13 mouse cellular contexts compared by ENCODE assay signal in genomic region chr12:44177038-44177355, GRCm38 (mm10). TPM values are rescaled to one million over a fixed set of nuclear protein-coding genes. Genes with fewer than 3 reads are reported as not detected.
DNase-seq lines count a peak whose midpoint lies in the region; ATAC-seq and TF ChIP-seq lines count a peak whose summit lies in the region.
"Had no signal": no experiment of that assay in that cellular context is flagged by ENCODE, and none has a peak within 500 bp of the region (broad histone marks: within the 10 kb centered on the region; RNA-seq: fewer than 3 reads in every experiment).

No protein-coding gene starts in this region.

- H3K36me3 ChIP-seq in forebrain, embryonic 16.5 days (ENCODE audit: control insufficient read depth, insufficient read depth), result no peaks in the 10 kb centered on the region
- H3K36me3 ChIP-seq in midbrain, postnatal 0 days (ENCODE audit: insufficient read depth, low read length), result no peaks in the 10 kb centered on the region
- H3K36me3 ChIP-seq in thymus, adult 2 months (ENCODE audit: control insufficient read depth, insufficient read depth, low read length), result no peaks in the 10 kb centered on the region
- H3K36me3 ChIP-seq: heart, embryonic 10.5 days; limb, embryonic 12.5 days; stomach, embryonic 15.5 days had no signal

- DNase-seq in left cerebral cortex, postnatal 14 days (ENCODE audit: low spot score in 2 of 2), result peak; percentile 22 to 27
- DNase-seq in left cerebral cortex, postnatal 10 days (ENCODE audit: extremely low spot score in 1 of 2, low spot score in 2 of 2), result no peak
- DNase-seq in layer of hippocampus, adult 8-10 months (ENCODE audit: low spot score in 2 of 2), result peak; percentile 10 to 23
- peak; percentile 35 for DNase-seq in midbrain, postnatal 0 days (ENCODE audit: low spot score)
- DNase-seq in lung, postnatal 25 days (ENCODE audit: low spot score), result no peak
- no peak for DNase-seq in thymus, adult 2 months
- no peak for DNase-seq in gastrocnemius, adult 18-20 months (ENCODE audit: low spot score)
- DNase-seq: cerebellum, adult 8-10 months; heart, postnatal 4 days had no signal

- TF ChIP-seq CTCF in midbrain, postnatal 0 days (IDR thresholded peaks at IDR 0.05), result no peak
- no peak for TF ChIP-seq CTCF in thymus, adult 2 months (IDR thresholded peaks at IDR 0.05; ENCODE audit: borderline replicate concordance, control insufficient read depth, extremely low read depth, insufficient read depth, low read length, poor library complexity)

- H3K4me2 ChIP-seq in forebrain, embryonic 16.5 days (ENCODE audit: low read length), result peak overlapping the region; percentile 17; the same call in 1 of the 2 replicates
- H3K4me2 ChIP-seq in midbrain, postnatal 0 days (ENCODE audit: low read depth, low read length, poor library complexity, severe bottlenecking), result no peak overlapping the region
- H3K4me2 ChIP-seq: limb, embryonic 12.5 days; stomach, embryonic 15.5 days had no signal

- H3K4me3 ChIP-seq in forebrain, embryonic 16.5 days (replicated peaks; ENCODE audit: low read length), result no peak overlapping the region
- H3K4me3 ChIP-seq in midbrain, postnatal 0 days (ENCODE audit: low read depth, low read length), result no peak overlapping the region
- H3K4me3 ChIP-seq in thymus, adult 2 months (ENCODE audit: control insufficient read depth, insufficient read depth, low read length), result no peak overlapping the region
- H3K4me3 ChIP-seq: heart, embryonic 10.5 days; limb, embryonic 12.5 days; stomach, embryonic 15.5 days had no signal

- no peaks in the 10 kb centered on the region for H3K27me3 ChIP-seq in forebrain, embryonic 16.5 days (replicated peaks; ENCODE audit: control insufficient read depth, insufficient read depth, low read length)
- no peaks in the 10 kb centered on the region for H3K27me3 ChIP-seq in midbrain, postnatal 0 days (ENCODE audit: insufficient read depth, low read length)
- H3K27me3 ChIP-seq in thymus, adult 2 months (ENCODE audit: control insufficient read depth, insufficient read depth, low read length), result no peaks in the 10 kb centered on the region
- H3K27me3 ChIP-seq: limb, embryonic 12.5 days; stomach, embryonic 15.5 days had no signal

- no peaks in the 10 kb centered on the region for H3K9me3 ChIP-seq in forebrain, embryonic 16.5 days (ENCODE audit: control insufficient read depth, low read length)
- no peaks in the 10 kb centered on the region for H3K9me3 ChIP-seq in midbrain, postnatal 0 days (ENCODE audit: low read length)
- H3K9me3 ChIP-seq: heart, embryonic 10.5 days; limb, embryonic 12.5 days; stomach, embryonic 15.5 days had no signal

- no peak for TF ChIP-seq POLR2A in thymus, adult 2 months (IDR thresholded peaks at IDR 0.05; ENCODE audit: control insufficient read depth, extremely low read depth, insufficient read depth, low read length, poor library complexity)

- 19% methylated on average over 2 of the region's 2 CpGs for WGBS in forebrain, embryonic 16.5 days
- 16% methylated on average over 2 of the region's 2 CpGs for WGBS in midbrain, postnatal 0 days
- WGBS in thymus, adult 2 months, result 96% methylated on average over 2 of the region's 2 CpGs

- ATAC-seq in forebrain, embryonic 16.5 days, result peak; percentile 56
- no peak for ATAC-seq in midbrain, postnatal 0 days (ENCODE audit: low FRiP score)

- intact Hi-C loops in left cerebral cortex, postnatal 14 days (cut with DNase I), result no loop called here
- intact Hi-C loops in left cerebral cortex, postnatal 10 days (cut with DNase I), result no loop called here

- peaks cover 22% of the 10 kb centered on the region for H3K4me1 ChIP-seq in forebrain, embryonic 16.5 days (replicated peaks; ENCODE audit: control insufficient read depth, insufficient read depth, low read length)
- H3K4me1 ChIP-seq in midbrain, postnatal 0 days (ENCODE audit: insufficient read depth, low read length), result peaks cover 3% of the 10 kb centered on the region
- H3K4me1 ChIP-seq in thymus, adult 2 months (replicated peaks; ENCODE audit: control insufficient read depth, insufficient read depth, low read length), result 0 out of 2 replicates have a peak, but pooled peaks cover 2% of the 10 kb centered on the region
- H3K4me1 ChIP-seq: heart, embryonic 10.5 days; limb, embryonic 12.5 days; stomach, embryonic 15.5 days had no signal

- no peak overlapping the region for H3K9ac ChIP-seq in forebrain, embryonic 16.5 days (replicated peaks; ENCODE audit: low read depth, low read length)
- H3K9ac ChIP-seq in midbrain, postnatal 0 days (replicated peaks; ENCODE audit: low read length, poor library complexity, severe bottlenecking), result no peak overlapping the region; the same call in 1 of the 2 replicates
- H3K9ac ChIP-seq: limb, embryonic 12.5 days; stomach, embryonic 15.5 days had no signal

- H3K27ac ChIP-seq in forebrain, embryonic 16.5 days (ENCODE audit: low read length), result peak overlapping the region; percentile 47; the same call in 1 of the 2 replicates
- 0 out of 2 replicates have a peak overlapping the region, but pooled peaks have one; percentile 6 for H3K27ac ChIP-seq in midbrain, postnatal 0 days (ENCODE audit: low read depth, low read length)
- H3K27ac ChIP-seq in thymus, adult 2 months (ENCODE audit: control insufficient read depth, insufficient read depth, low read length), result no peak overlapping the region
- H3K27ac ChIP-seq: heart, embryonic 10.5 days; limb, embryonic 12.5 days; stomach, embryonic 15.5 days had no signal

RNA-seq across cellular contexts. Expression of gene Dnajb9, which starts 33.1 kb away (rescaled TPM):
- total RNA-seq in left cerebral cortex, postnatal 14 days (2021), result 10 to 100 TPM; 33.1 to 36.9 TPM
- 10 to 100 TPM; 29.0 to 30.7 TPM for total RNA-seq in left cerebral cortex, postnatal 10 days (2021)
- polyA plus RNA-seq in forebrain, embryonic 16.5 days (2015; fragmentation: Nextera tagmentation; extraction: Ambion mirVana), result 30.3 and 36.5 TPM in 2 replicates
- 10 to 100 TPM; 38.3 to 45.0 (median 38.6) TPM for total RNA-seq in layer of hippocampus, adult 8-10 months (2022)
- 19.3 and 28.9 TPM in 2 replicates for total RNA-seq in midbrain, postnatal 0 days (2014; rRNA removed)
- polyA plus RNA-seq in midbrain, postnatal 0 days (2015; fragmentation: Nextera tagmentation; extraction: Ambion mirVana), result 34.5 and 35.1 TPM in 2 replicates
- polyA plus RNA-seq in thymus, adult 2 months (2012; rRNA removed), result 1.9 and 2.4 TPM in 2 replicates
- total RNA-seq in gastrocnemius, adult 18-20 months (2021), result 10 to 100 TPM; 30.7 to 38.0 TPM

RNA-seq across cellular contexts. Expression of gene Pnpla8, which starts 44.2 kb away (rescaled TPM):
- 100 to 1,000 TPM; 117 to 126 TPM for total RNA-seq in left cerebral cortex, postnatal 14 days (2021)
- total RNA-seq in left cerebral cortex, postnatal 10 days (2021), result 100 to 1,000 TPM; 118 to 122 TPM
- 154 and 172 TPM in 2 replicates for polyA plus RNA-seq in forebrain, embryonic 16.5 days (2015; fragmentation: Nextera tagmentation; extraction: Ambion mirVana)
- total RNA-seq in layer of hippocampus, adult 8-10 months (2022), result 100 to 1,000 TPM; 118 to 127 (median 126) TPM
- 75.8 and 110 TPM in 2 replicates for total RNA-seq in midbrain, postnatal 0 days (2014; rRNA removed)
- polyA plus RNA-seq in midbrain, postnatal 0 days (2015; fragmentation: Nextera tagmentation; extraction: Ambion mirVana), result 125 TPM in 2 replicates
- 8.1 and 10.5 TPM in 2 replicates for polyA plus RNA-seq in thymus, adult 2 months (2012; rRNA removed)
- total RNA-seq in gastrocnemius, adult 18-20 months (2021), result 100 to 1,000 TPM; 126 to 150 TPM

Comparison
In these comparisons a context has a peak if more than half of its experiments do, and no peak if none do; other contexts are left out.
1. DNase-seq: peak in left cerebral cortex, postnatal 14 days (2 of 2), layer of hippocampus, adult 8-10 months (2 of 2) and midbrain, postnatal 0 days (single experiment); none in left cerebral cortex, postnatal 10 days (0 of 2), lung, postnatal 25 days (single experiment), thymus, adult 2 months (single experiment) and gastrocnemius, adult 18-20 months (single experiment).